Mouse (Mus musculus) intestine, embryonic 15.5 days (tissue): ENCODE results near the gene Cfap43. TPM values are rescaled to one million over a fixed set of nuclear protein-coding genes. Genes with fewer than 3 reads are reported as not detected.

Source experiments
- ATAC-seq: fragments of 200-750 bp; cut with Nextera tagmentation; 2 replicates; pipeline ENCODE4 v1.8.0; 2017; ENCODE audit warnings: moderate TSS enrichment, moderate library complexity
- H3K27ac ChIP-seq: fragments of 300-500 bp; sonication (generic); 2 replicates; pipeline ENCODE4 v1.5.1; 2015; ENCODE audit warnings: mild to moderate bottlenecking, inconsistent platforms
- H3K27me3 ChIP-seq: fragments of 300-500 bp; sonication (generic); replicated peaks from 2 replicates; pipeline ENCODE4 v1.6.1; 2015; ENCODE audit warnings: inconsistent platforms
- H3K36me3 ChIP-seq: fragments of 300-500 bp; sonication (generic); 2 replicates; pipeline ENCODE4 v1.6.1; 2015; ENCODE audit warnings: inconsistent platforms
- H3K4me1 ChIP-seq: fragments of 300-500 bp; sonication (generic); replicated peaks from 2 replicates; pipeline ENCODE4 v1.6.1; 2015; ENCODE audit warnings: inconsistent platforms
- H3K4me2 ChIP-seq: fragments of 300-500 bp; sonication (generic); replicated peaks from 2 replicates; pipeline ENCODE4 v1.6.1; 2015; ENCODE audit warnings: mild to moderate bottlenecking, inconsistent platforms
- H3K4me3 ChIP-seq: fragments of 300-500 bp; sonication (generic); replicated peaks from 2 replicates; pipeline ENCODE4 v1.5.1; 2015; ENCODE audit warnings: inconsistent platforms
- H3K9ac ChIP-seq: fragments of 300-500 bp; sonication (generic); 2 replicates; pipeline ENCODE4 v1.6.1; 2015; ENCODE audit warnings: inconsistent platforms
- H3K9me3 ChIP-seq: fragments of 300-500 bp; sonication (generic); 2 replicates; pipeline ENCODE4 v1.6.1; 2016; ENCODE audit warnings: inconsistent platforms
- WGBS: fragments of 180-500 bp; shearing (Covaris S2); methylation state at CpG from one replicate; pipeline ENCODE4 v1.1.7; 2015; 5-methylcytosine and 5-hydroxymethylcytosine counted together
- polyA plus RNA-seq: library from polyadenylated mRNA; unstranded; fragments of >200 nt; fragmentation: Nextera tagmentation; extraction: Ambion mirVana; gene quantifications from 2 replicates; pipeline ENCODE4 v1.2.1, GENCODE M21; 2015

The Cfap43 gene
- 0.11 and 0.28 TPM in 2 replicates for polyA plus RNA-seq

- Histone ChIP-seq H3K9ac (peak within 1 kb of the TSS; percentile 81), H3K9me3 (no peaks in the 10 kb centered on the region), H3K4me1 (peaks cover 19% of the 10 kb centered on the region), H3K27ac (peak within 1 kb of the TSS; percentile 96), H3K36me3 (no peaks in the 10 kb centered on the region), H3K4me2 (peak within 1 kb of the TSS; percentile 76), H3K4me3 (peak within 1 kb of the TSS; percentile 83), H3K27me3 (no peaks in the 10 kb centered on the region)
- ATAC-seq, result peak; percentile 95
- WGBS, result under 1% methylated on average over 48 of the region's 48 CpGs
Observed at GRCm38 (mm10) chr19:47919126-47919965, at the start of gene Cfap43, which contains the start of gene Itprip. Gene Cfap43, minus strand, starts transcription at chr19:47919287. Gene Itprip, minus strand, starts transcription at chr19:47919299.

GRCm38 (mm10) chr19:47958181-47958580 is 39.1 kb upstream of the Cfap43 start:
- no peak for ATAC-seq
- no peak overlapping the region for H3K4me3 ChIP-seq
- no peak overlapping the region for H3K9ac ChIP-seq
- no peaks in the 10 kb centered on the region for H3K4me1 ChIP-seq
- no peak overlapping the region for H3K4me2 ChIP-seq
- no peaks in the 10 kb centered on the region for H3K9me3 ChIP-seq
- H3K36me3 ChIP-seq, result no peaks in the 10 kb centered on the region
- no peaks in the 10 kb centered on the region for H3K27me3 ChIP-seq
- H3K27ac ChIP-seq, result no peak overlapping the region
- WGBS, result 75% methylated on average over 13 of the region's 13 CpGs

- H3K27ac ChIP-seq, result no peak overlapping the region
- no peaks in the 10 kb centered on the region for H3K27me3 ChIP-seq
- H3K4me2 ChIP-seq, result no peak overlapping the region
- no peak overlapping the region for H3K9ac ChIP-seq
- no peaks in the 10 kb centered on the region for H3K4me1 ChIP-seq
- H3K4me3 ChIP-seq, result no peak overlapping the region
- no peaks in the 10 kb centered on the region for H3K36me3 ChIP-seq
- ATAC-seq, result no peak
- no peaks in the 10 kb centered on the region for H3K9me3 ChIP-seq
- 85% methylated on average over 9 of the region's 9 CpGs for WGBS
Observed at GRCm38 (mm10) chr19:47953169-47953568, 34.1 kb upstream of the Cfap43 start.

DNA sequence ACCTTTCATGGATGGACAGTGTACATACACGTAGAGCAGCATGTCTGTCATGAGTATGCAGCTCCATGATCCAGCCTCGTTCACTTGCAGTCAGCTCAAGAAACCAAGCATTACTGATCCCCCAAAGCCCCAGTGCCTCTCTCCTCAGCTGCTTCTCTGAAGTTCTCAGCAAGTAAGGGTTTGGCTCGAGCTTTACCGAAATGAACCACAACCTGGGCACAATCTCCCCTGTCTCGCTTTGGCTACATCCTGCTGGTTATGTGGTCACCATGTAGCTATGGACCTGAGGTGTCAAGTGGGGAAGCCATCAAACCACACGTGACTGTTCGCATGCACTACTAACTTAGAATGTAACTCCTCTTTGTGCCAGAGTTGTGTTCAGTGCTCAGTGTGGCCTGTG is 31.9 kb upstream of the Cfap43 start:
- Histone ChIP-seq H3K9me3 (no peaks in the 10 kb centered on the region), H3K4me1 (no peaks in the 10 kb centered on the region), H3K27me3 (no peaks in the 10 kb centered on the region), H3K9ac (no peak overlapping the region), H3K4me2 (no peak overlapping the region), H3K36me3 (no peaks in the 10 kb centered on the region), H3K27ac (no peak overlapping the region), H3K4me3 (no peak overlapping the region)
- ATAC-seq, result no peak
- WGBS, result 87% methylated on average over 7 of the region's 7 CpGs

DNA sequence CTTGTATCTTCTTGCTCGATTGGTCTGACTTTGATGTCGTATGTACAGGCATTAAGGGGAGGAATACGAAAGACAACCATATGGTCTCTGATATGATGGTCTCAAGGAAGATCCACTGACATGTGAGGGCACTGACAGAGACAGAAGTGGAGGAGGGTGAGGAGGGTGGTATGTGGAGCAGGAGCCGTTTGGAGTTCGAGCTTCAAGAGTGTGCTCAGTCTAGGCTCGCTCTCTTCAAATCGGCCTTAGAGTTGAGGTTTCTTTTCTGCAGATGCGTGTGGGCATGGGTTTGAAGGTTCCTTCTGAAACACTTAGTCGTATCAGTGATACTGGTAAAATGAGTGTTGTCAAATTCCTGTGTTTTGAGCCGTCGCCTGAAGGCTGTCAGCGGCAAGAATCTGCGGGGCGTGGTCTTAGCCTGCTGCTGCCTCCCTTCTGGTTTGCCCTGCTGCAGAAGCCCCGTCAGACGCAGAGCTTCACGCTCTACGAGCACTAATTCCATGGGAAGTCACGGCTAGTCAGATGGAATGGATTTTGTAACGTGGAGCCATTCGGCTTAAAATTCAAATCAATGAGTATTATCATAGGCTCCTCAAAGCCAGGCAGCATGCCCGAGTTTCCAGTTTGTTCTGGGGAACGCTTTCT is 27.9 kb upstream of the Cfap43 start:
- no peak for ATAC-seq
- Histone ChIP-seq H3K9me3 (no peaks in the 10 kb centered on the region), H3K4me3 (no peak overlapping the region), H3K9ac (no peak overlapping the region), H3K27ac (no peak overlapping the region), H3K27me3 (no peaks in the 10 kb centered on the region), H3K4me1 (no peaks in the 10 kb centered on the region), H3K4me2 (peak overlapping the region; percentile 29), H3K36me3 (no peaks in the 10 kb centered on the region)
- 55% methylated on average over 23 of the region's 23 CpGs for WGBS

- Histone ChIP-seq H3K9ac (no peak overlapping the region), H3K4me2 (no peak overlapping the region), H3K27me3 (peaks cover 6% of the 10 kb centered on the region; the same call in 1 of the 2 replicates), H3K36me3 (no peaks in the 10 kb centered on the region), H3K4me1 (0 out of 2 replicates have a peak, but pooled peaks cover 6% of the 10 kb centered on the region), H3K9me3 (no peaks in the 10 kb centered on the region), H3K27ac (no peak overlapping the region), H3K4me3 (no peak overlapping the region)
- WGBS, result 70% methylated on average over 6 of the region's 6 CpGs
- no peak for ATAC-seq
Observed at GRCm38 (mm10) chr19:47939361-47939760, 20.3 kb upstream of the Cfap43 start.

- H3K27ac ChIP-seq, result no peak within 1 kb of the TSS
- peaks cover 6% of the 10 kb centered on the region; the same call in 1 of the 2 replicates for H3K27me3 ChIP-seq
- no peaks in the 10 kb centered on the region for H3K36me3 ChIP-seq
- peak; percentile 81 for ATAC-seq
- 8% methylated on average over 41 of the region's 41 CpGs for WGBS
- peak within 1 kb of the TSS; percentile 33 for H3K4me3 ChIP-seq
- H3K9me3 ChIP-seq, result no peaks in the 10 kb centered on the region
- H3K4me2 ChIP-seq, result peak within 1 kb of the TSS; percentile 79
- 0 out of 2 replicates have a peak, but pooled peaks cover 6% of the 10 kb centered on the region for H3K4me1 ChIP-seq
- 0 out of 2 replicates have a peak within 1 kb of the TSS, but pooled peaks have one; percentile 20 for H3K9ac ChIP-seq
Observed at GRCm38 (mm10) chr19:47937443-47938406, 18.6 kb upstream of the Cfap43 start, which contains the start of gene Cfap58. Gene Cfap58, plus strand, starts transcription at chr19:47937675.

DNA sequence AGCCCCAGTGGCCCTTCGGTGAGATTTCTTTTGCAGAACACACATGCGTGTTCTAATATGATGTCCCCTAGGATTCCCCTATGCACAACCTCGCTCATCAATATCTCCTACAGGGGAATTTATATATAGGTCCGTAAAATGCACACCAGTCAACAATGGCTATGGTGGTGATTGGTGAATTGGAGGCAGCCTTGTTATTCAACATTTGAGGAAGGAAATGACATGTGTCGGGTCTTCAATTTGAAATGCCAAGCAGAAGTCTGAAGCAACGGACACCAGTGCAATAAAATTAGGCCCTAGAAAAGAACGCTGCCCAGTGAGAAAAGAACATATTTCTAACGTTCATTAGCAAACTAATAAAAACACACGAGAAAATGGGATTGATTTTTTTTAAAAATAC is 17.9 kb upstream of the Cfap43 start:
- H3K4me2 ChIP-seq, result peak overlapping the region; percentile 79
- no peak overlapping the region for H3K27ac ChIP-seq
- H3K4me1 ChIP-seq, result peaks cover 7% of the 10 kb centered on the region; the same call in 1 of the 2 replicates
- H3K4me3 ChIP-seq, result no peak overlapping the region; the same call in 1 of the 2 replicates
- WGBS, result 67% methylated on average over 9 of the region's 9 CpGs
- ATAC-seq, result no peak
- no peak overlapping the region for H3K9ac ChIP-seq
- H3K27me3 ChIP-seq, result peaks cover 6% of the 10 kb centered on the region; the same call in 1 of the 2 replicates
- no peaks in the 10 kb centered on the region for H3K9me3 ChIP-seq
- H3K36me3 ChIP-seq, result no peaks in the 10 kb centered on the region

- WGBS, result 83% methylated on average over 11 of the region's 11 CpGs
- H3K4me3 ChIP-seq, result no peak overlapping the region
- no peak for ATAC-seq
- no peaks in the 10 kb centered on the region for H3K9me3 ChIP-seq
- no peaks in the 10 kb centered on the region for H3K36me3 ChIP-seq
- H3K4me1 ChIP-seq, result peaks cover 9% of the 10 kb centered on the region; the same call in 1 of the 2 replicates
- no peak overlapping the region for H3K27ac ChIP-seq
- peaks cover 6% of the 10 kb centered on the region; the same call in 1 of the 2 replicates for H3K27me3 ChIP-seq
- H3K9ac ChIP-seq, result no peak overlapping the region
- no peak overlapping the region for H3K4me2 ChIP-seq
Observed at GRCm38 (mm10) chr19:47936490-47936889, 17.4 kb upstream of the Cfap43 start.

GRCm38 (mm10) chr19:47935530-47935929 is 16.4 kb upstream of the Cfap43 start:
- 78% methylated on average over 6 of the region's 6 CpGs for WGBS

DNA sequence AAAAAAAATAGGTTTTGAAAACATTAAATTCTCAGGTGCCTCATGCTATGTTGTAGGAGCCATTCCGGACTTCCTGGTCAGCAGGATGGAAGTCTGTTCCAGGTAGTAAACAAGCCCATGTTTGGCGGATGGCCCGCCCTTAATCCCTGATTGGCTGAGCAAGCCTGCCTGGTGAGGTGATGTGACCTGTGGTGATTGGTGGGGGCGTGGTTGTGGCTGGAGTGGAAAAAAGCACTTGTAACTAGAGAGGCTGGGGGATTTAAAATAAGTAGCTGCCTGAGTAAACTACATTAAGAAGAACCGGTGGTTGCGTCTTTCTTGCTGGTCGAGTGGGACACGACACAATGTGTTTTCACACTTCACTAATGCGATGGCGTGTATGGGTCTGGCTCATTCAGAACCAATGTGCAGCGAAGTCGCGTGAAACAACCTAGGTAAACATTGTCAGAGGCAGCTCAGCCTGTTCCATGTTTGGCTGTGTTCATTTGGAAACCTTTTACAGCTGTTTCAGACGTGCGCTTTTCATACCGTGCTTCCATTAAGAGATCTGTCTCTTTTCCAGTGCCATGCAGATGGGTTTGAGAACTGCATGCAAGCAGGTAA is 15.7 kb upstream of the Cfap43 start:
- Histone ChIP-seq H3K9me3 (no peaks in the 10 kb centered on the region), H3K4me1 (peaks cover 12% of the 10 kb centered on the region; the same call in 1 of the 2 replicates), H3K27ac (no peak overlapping the region), H3K36me3 (no peaks in the 10 kb centered on the region), H3K9ac (no peak overlapping the region), H3K27me3 (0 out of 2 replicates have a peak, but pooled peaks cover 3% of the 10 kb centered on the region), H3K4me2 (no peak overlapping the region), H3K4me3 (no peak overlapping the region)
- 0 out of 2 replicates have a peak, but pooled peaks have one; percentile 21 for ATAC-seq
- WGBS, result 66% methylated on average over 16 of the region's 16 CpGs

More at GRCm38 (mm10) chr19:47935530-47935929, 16.4 kb upstream of the Cfap43 start:
- H3K4me1 ChIP-seq, result peaks cover 12% of the 10 kb centered on the region; the same call in 1 of the 2 replicates
- H3K27ac ChIP-seq, result no peak overlapping the region
- H3K4me2 ChIP-seq, result no peak overlapping the region
- no peak for ATAC-seq
- no peaks in the 10 kb centered on the region for H3K9me3 ChIP-seq
- H3K9ac ChIP-seq, result no peak overlapping the region
- H3K27me3 ChIP-seq, result peaks cover 6% of the 10 kb centered on the region; the same call in 1 of the 2 replicates
- H3K4me3 ChIP-seq, result no peak overlapping the region
- H3K36me3 ChIP-seq, result no peaks in the 10 kb centered on the region
